Mouse (Mus musculus) neural tube, embryonic 10.5 days (tissue): ENCODE data around the gene Cdkal1.
A peak's percentile ranks its signal among the peaks of the same experiment; 100 is the strongest.

Experiments
- DNase-seq: peaks from one replicate; pipeline ENCODE4 v3.0.0-alpha.2; 2017; ENCODE audit warnings: low spot score; ENCODE audit errors: extremely low spot score

Cdkal1 gene

GRCm38 (mm10) chr13:29715241-29715841, 140.1 kb downstream of the Cdkal1 start:
- no peak for DNase-seq

DNA sequence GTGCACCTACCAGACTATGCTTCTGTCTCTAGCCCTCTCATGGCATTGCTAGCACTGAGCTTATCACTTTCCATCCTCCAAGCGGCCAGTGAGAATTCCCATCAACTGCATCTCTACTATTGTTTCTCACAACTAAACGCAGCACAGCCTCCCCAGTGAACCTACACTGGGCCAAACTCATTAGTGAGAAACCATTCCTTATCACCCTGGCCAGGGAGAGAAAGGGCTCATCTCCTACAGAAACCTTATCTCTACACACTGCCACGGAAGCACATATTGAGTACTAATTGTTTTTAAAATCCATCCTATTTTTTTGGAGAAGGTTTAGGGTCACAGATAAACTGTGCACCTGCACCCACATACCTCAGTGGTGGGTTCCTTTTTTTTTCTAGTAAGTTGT, 147.9 kb downstream of the Cdkal1 start:
- DNase-seq, result no peak

GRCm38 (mm10) chr13:29701400-29701799, 154.1 kb downstream of the Cdkal1 start:
- no peak for DNase-seq

GRCm38 (mm10) chr13:29699896-29700295, 155.6 kb downstream of the Cdkal1 start:
- no peak for DNase-seq

GRCm38 (mm10) chr13:29698307-29698985, 157.0 kb downstream of the Cdkal1 start:
- DNase-seq, result no peak

DNA sequence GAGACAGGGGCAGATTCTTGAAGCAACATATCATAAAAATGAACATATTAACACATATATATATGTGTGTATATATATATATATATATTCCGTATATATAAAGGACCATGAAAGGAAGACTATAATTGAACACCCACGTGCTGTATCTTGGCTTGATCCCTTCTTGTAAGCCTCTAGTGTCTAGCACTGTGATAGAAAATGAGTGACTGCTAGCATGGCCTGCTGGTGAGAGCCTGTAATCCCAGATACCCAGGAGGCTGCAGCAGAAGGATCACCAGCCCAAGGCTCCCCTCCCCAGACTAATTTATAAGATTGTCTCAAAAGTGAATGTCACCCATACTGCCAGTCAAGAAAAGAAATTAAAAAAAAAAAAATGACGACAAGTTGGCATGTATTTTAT, 158.2 kb downstream of the Cdkal1 start:
- DNase-seq, result no peak

DNA sequence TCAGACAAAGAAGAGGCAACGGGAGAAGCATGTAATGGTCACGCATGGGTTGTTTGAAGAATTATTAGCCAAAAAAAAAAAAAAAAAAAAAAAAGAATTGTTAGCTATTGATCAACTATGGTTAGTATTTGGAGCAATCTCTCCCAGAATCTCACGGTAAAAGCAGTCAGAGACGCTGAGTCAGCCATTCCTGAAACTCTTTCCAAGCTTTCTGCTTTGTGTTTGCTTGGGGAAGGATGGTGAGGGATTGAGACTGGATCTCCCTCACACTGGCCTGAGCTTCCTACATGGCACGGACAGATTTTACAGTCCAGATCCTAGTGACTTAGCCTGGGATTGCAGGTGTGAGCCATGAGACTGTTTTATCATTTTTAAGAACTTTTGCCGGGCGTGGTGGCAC, 164.7 kb downstream of the Cdkal1 start:
- no peak for DNase-seq

DNA sequence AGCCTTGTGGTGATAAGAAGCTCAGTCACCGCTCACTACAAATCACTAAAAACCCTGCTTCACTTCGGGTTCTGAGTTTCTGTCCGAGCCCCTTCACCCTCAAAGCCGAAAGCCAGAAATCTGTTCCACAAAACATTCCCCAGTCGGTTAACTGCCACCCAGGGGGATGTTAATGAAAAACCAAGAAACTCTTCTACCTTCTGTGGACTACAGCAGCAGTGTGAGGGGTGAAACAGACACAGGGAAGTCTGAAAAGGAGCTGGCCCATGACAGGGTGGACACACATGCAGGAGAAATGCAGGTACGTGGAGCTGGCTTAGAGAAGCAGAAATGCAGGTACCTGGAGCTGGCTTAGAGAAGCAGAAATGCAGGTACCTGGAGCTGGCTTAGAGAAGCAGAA, 166.6 kb downstream of the Cdkal1 start:
- DNase-seq, result no peak

DNA sequence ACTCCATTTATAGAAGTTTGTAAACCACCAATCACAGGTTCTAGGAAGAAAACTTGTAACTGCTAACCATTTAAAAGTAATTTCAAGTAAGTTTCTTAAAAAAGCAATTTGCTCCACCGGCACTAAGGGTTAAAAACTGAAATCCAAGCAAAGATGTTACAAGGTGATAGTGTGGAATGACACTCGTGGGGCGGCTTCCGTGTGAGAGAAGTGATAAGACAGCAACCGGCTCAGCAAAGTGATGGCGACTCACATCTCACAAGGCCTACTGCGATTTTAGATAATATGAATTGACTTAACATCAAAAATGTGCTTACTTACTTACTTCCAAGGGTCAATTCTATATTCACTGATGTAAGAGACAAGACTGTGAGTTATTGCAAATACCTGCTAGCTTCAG, 167.6 kb downstream of the Cdkal1 start:
- DNase-seq, result no peak

- DNase-seq, result no peak
Measured at GRCm38 (mm10) chr13:29679479-29680186, 175.8 kb downstream of the Cdkal1 start.

DNA sequence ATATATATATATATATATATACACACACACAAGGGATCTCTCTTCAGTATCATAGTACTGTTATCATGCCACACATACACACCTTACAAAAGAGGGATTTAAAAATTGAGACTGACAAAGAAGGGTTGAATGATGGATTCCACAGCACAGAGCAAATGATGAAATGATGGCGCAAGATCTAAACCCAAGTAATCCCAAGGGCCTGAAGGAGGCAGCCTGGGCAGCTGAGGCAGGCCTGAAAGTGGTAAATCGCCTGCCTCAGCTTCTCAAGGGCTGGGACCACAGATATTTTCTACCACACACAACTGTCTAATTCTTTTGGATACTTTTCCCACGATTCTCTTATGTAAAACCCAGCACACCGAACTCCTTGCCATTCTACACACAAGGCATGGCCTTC, 177.9 kb downstream of the Cdkal1 start:
- no peak for DNase-seq

DNA sequence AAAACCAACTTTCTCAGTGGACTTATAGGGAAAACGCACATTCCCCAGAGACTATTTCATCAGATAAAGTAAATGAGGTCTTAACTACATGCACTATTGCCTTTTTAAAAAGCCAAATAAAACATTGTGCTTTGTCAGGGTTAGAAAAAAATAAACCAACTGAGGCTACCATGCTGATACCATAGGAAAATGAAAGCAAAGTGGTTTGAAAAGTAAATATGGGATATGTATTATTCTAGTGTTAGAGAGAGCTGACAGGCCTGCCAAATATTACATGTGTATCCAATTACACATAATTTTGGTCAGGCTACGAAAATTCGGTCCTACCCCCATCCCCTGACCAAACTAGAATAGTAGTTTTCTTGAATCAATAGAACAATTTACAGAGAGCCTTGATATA, 184.8 kb downstream of the Cdkal1 start:
- no peak for DNase-seq

DNA sequence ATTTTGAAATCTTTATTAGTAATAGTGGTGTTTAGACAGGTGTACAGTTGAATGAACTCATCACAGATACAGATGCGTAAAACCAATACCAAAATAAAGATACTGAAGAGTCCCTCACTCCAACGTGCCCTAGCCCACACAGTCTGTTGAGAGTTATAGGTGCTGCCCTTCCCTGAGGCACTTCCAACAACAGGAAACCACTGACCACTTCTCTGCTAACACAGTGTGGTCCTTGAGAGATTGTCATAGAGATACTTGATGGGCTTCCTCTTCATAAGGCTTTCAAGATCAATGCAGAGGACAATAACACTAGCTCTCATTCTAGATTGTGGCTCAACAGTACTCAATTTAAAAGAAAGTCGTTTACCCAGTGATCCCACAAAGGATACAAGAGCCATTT, 191.6 kb downstream of the Cdkal1 start:
- DNase-seq, result no peak

DNA sequence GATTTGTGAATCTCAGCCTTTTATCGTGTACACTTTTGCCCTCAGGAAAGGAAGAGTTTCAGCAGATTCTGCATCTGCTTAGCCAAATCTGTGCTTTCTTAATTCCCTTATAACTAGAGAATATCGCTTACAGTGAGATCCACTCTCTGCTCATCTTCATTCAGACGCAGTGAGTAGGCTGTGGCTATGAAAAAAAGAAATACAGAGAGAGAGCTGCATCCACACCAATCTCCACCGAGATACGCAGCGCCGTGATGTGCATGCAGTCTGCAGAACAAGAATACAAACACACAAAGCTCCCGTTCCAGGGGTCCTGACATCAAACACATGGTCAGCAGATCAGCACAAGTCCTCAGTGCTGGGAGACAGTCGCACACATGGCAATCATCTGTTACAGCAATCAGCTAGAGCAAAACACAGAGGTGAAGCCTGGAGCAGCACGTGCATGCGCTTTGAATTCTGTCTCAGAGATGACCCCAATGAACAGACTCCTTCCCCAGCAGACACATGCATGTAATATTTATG, 199.6 kb downstream of the Cdkal1 start:
- DNase-seq, result peak; percentile 51

- DNase-seq, result no peak
Measured at GRCm38 (mm10) chr13:29653407-29653806, 202.1 kb downstream of the Cdkal1 start.

DNA sequence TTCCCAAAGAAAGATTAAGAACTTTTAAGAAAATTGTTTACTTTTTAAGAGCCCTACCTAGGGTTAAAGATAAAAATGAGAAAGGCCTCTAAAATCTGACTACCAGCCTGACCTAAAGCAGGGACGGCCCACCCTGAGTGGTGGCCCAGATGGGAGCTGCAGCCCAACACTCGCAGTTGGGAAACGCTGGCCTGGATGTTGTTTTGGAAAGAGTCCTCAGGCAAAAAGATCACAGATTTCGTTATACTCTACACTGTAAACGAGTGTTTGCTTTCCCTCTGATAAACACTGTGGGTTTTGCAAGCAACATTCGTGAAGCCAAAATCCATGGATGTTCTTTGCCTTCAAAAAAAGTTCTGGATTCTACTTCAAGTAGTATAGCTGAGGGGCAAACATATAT, 202.7 kb downstream of the Cdkal1 start:
- DNase-seq, result no peak

- DNase-seq, result no peak
Measured at GRCm38 (mm10) chr13:29650576-29651236, 204.8 kb downstream of the Cdkal1 start.

DNA sequence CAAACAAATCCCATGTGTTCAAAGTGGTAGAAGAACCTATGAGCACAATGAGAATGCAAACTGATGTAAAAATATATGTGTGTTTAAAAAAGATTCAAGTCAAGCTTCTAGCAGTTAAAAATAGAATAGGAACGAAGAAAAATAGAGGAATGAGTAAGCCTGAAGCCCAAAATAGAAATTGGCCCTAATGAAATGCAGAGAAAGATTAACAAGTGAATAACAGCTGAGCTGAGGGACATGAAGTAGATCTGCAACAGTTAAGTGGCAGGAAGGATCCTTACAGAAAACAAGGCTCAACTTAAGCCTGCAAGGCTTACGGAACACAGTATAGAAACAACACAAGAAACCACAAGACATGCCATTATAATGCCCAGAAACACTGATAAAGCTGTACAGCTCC, 205.9 kb downstream of the Cdkal1 start:
- DNase-seq, result no peak

DNA sequence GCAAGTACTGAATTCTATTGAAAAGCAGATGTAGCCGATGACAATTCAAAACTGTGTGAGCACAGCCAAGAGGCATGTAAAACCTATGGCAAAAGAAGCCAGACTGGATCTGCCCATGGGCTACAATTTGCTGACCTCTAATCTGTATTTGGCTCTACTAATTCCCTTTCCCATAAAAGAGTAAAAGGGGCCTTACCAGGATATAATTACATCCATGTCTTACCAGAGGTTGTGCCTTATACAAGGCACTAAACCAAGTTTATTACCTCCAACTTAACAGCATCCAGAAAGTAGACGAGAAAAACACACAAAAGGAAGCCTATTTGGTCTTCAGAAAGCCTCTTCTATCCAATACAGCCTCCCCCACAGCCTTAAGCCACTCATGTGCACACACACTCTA, 213.2 kb downstream of the Cdkal1 start:
- DNase-seq, result no peak

- no peak for DNase-seq
Measured at GRCm38 (mm10) chr13:29641200-29641599, 214.3 kb downstream of the Cdkal1 start.

GRCm38 (mm10) chr13:29640186-29640585, 215.3 kb downstream of the Cdkal1 start:
- DNase-seq, result no peak

GRCm38 (mm10) chr13:29638303-29638702, 217.2 kb downstream of the Cdkal1 start:
- DNase-seq, result no peak
